Mouse (Mus musculus) c-Kit-negative CD71-positive TER-119-positive erythroid progenitor cells, embryonic 14.5 days (primary cell): ENCODE measurements around the gene Cdca5.

Experiments used
- DNase-seq: peaks from one replicate; pipeline ENCODE4 v3.0.0-alpha.2; 2013; ENCODE audit warnings: low read depth, low spot score

Gene Cdca5

DNA sequence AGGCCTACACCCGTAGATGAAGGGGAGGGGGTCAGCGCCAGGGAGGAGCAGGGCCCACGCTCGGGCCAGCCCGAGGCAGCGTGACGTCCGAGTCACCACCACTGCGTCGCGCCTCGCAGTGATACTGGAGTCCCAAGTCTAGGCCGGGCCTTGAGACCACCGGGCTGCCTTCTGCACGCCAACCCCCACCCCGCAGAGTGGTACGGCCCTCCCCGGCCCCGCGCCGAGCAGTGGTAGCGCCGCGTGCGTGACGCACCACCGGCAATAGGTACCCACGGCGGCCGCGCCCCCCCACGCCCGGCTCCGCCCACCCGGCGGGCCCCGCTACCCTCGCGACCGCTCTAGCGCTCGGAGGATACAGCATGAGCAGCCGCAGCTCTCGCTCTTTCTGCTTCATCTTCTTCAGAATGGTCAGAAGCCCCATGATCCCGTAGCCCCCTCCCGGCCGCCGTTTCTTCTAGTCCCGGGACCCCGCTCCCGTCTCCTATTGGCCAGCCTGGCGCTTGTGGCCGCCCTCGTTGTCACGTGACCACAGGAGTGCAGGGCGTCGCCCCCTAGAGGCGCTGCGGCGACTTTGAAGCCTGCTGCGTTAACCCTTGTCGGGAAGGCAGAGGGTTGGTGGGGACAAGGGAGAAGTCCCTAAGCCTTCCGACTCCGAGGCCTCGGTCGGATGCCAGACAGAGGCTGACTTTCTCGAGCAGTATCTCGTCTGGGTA lies 56.1 kb downstream of the Cdca5 start, which contains the start of gene Batf2:
Batf2 (plus strand) TSS at position 306 of the 716 bp plus-strand sequence.
- DNase-seq, result peak; percentile 89

- peak; percentile 85 for DNase-seq
Observed at GRCm38 (mm10) chr19:6141394-6141749, 56.6 kb downstream of the Cdca5 start, which contains the start of gene Arl2. Gene Arl2, minus strand, starts transcription at chr19:6141548.
